Mouse (Mus musculus) hindlimb bud, embryonic 11.5 days (tissue): ENCODE results near the gene 4933405O20Rik.

ENCODE experiments used
- DNase-seq: peaks from one replicate; pipeline ENCODE4 v3.0.0-alpha.2; 2012; ENCODE audit warnings: low read depth, low spot score; ENCODE audit errors: extremely low spot score

Gene 4933405O20Rik

DNA sequence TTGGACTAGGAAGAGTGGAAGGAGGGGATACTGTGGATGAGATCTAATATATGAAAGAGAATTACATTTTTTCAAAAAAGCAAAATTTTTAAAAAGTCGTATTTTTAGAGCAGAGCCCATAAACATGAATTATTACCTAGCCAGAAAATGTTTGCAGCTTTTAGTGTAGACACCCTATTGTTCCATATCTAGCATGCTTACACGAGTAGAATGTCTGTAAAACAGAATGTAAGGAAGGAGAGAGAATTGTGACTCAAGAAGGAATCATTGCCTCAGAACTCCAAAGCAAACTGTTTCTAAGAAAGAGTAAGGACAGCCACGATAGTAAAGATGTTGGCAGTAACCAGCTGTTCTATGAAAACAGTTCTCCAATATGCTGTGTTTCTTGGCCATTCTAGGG lies at the start of gene 4933405O20Rik:
Gene 4933405O20Rik, plus strand, starts transcription at position 301 of the 400 bp plus-strand sequence.
- DNase-seq: no peak

- no peak for DNase-seq
These were observed 49.4 kb upstream of the 4933405O20Rik start for GRCm38 (mm10) chr7:50549572-50549971.

- no peak for DNase-seq
These were observed 47.6 kb upstream of the 4933405O20Rik start for GRCm38 (mm10) chr7:50551426-50551825.

- no peak for DNase-seq
These were observed 36.3 kb upstream of the 4933405O20Rik start for GRCm38 (mm10) chr7:50562708-50563107.

GRCm38 (mm10) chr7:50573841-50574240 lies 25.1 kb upstream of the 4933405O20Rik start:
- no peak for DNase-seq

DNA sequence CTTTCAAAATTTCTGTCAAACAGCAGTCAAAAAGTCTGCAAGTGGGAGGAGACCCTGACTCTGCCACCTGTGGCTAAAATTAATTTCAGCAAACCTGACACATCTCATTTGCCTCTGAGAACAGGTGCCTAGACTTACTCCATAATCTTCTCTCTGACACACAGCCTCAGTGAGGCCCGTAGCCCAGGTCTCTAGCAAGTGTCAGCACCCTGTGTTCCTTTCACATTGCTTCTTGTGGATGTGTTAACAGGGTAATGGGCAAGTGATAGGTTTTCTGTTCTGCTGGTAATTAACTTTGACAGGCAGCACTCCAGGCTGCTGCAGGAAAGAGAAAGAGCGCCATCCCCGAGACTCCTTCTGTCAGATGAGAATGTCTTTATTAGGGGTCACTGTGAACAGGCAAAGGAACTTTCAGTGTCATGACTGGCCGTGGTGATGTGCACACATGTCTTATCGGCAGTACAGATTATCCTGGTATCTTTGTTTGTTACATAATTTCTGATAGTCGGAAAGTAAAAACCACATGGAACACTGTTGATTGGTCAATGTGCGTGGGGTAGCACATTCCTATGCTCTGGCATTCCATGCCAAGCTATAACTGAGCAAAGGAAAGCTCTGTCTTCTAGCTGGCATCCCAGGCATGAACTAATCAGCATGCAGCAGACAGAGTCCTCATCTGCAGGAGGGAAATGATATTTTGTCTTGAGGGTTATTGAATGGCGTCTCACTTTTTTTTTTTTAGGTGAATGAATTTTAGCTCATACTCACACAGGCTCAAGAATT lies 10.2 kb upstream of the 4933405O20Rik start:
- no peak for DNase-seq

- no peak for DNase-seq
These were observed 15.1 kb downstream of the 4933405O20Rik start for GRCm38 (mm10) chr7:50614101-50614500.

DNA sequence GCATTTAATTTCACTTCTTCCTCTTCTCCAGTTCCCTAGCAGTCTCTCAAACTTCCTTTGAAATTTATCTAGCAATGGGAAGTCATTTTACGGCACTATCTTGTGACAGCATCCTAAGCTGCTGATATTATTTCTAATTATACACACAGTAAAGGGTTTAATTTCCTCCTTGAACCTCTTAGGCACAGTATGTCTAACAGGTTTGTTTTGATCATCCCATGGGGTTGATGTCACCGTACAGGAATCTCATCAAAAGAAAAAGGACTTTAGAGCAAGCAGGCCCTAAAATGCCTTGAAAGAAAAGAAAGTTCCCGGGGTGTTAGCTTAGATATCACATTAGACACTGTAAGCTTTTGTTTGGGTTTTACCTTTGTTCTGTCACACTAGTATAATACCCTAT lies 30.2 kb downstream of the 4933405O20Rik start:
- no peak for DNase-seq

GRCm38 (mm10) chr7:50633147-50633546 lies 34.2 kb downstream of the 4933405O20Rik start:
- DNase-seq: no peak
